Mouse (Mus musculus) MEL (cell line): ENCODE measurements at regions not wholly inside any gene's neighbourhood (a gene's known extent, or its start where the extent isn't known, plus 50 kb on each side); places are given as distances from the start of the nearest gene placed in this dataset.

Source experiments
- CTCF ChIP-seq, 3 experiments: IDR thresholded peaks in 2 of 3; conservative IDR thresholded peaks in 1 of 3; 2 replicates each; pipeline ENCODE4 v1.5.1; 2011 to 2012; ENCODE audit warnings: low read length in 3 of 3, low read depth in 2 of 3, mild to moderate bottlenecking in 2 of 3, improper control_type of control experiment in 1 of 3, inconsistent platforms in 1 of 3, mixed read lengths in 1 of 3, moderate library complexity in 1 of 3; ENCODE audit not compliant: control insufficient read depth in 1 of 3, insufficient read depth in 1 of 3, poor library complexity in 1 of 3, severe bottlenecking in 1 of 3
- EP300 ChIP-seq, 2 experiments: IDR thresholded peaks; 2 replicates each; pipeline ENCODE4 v1.6.1; 2011; ENCODE audit warnings: improper control_type of control experiment in 2 of 2, low read length in 2 of 2, low read depth in 1 of 2, mild to moderate bottlenecking in 1 of 2
- MEF2A ChIP-seq: IDR thresholded peaks from 2 replicates; pipeline ENCODE4 v1.6.1; 2014; ENCODE audit warnings: low read depth, mild to moderate bottlenecking, inconsistent platforms, low read length, improper control_type of control experiment; ENCODE audit not compliant: poor library complexity, insufficient replicate concordance, severe bottlenecking; ENCODE audit errors: extremely low read depth
- MYB ChIP-seq: IDR thresholded peaks from 2 replicates; pipeline ENCODE4 v1.6.1; 2011; ENCODE audit warnings: mild to moderate bottlenecking, low read depth, low read length, improper control_type of control experiment
- POLR2A ChIP-seq, 2 experiments: IDR thresholded peaks; 2 replicates each; pipeline ENCODE4 v1.6.1; 2011 to 2012; ENCODE audit warnings: low read length in 2 of 2, mild to moderate bottlenecking in 2 of 2, control low read depth in 1 of 2, improper control_type of control experiment in 1 of 2, low read depth in 1 of 2, moderate library complexity in 1 of 2; ENCODE audit not compliant: control insufficient read depth in 1 of 2, insufficient read depth in 1 of 2, poor library complexity in 1 of 2
- RAD21 ChIP-seq: IDR thresholded peaks from 2 replicates; pipeline ENCODE4 v1.6.1; 2011; ENCODE audit warnings: mild to moderate bottlenecking, low read depth, low read length, improper control_type of control experiment
- TAL1 ChIP-seq: IDR thresholded peaks from 2 replicates; pipeline ENCODE4 v1.6.1; 2012; ENCODE audit warnings: mild to moderate bottlenecking, inconsistent platforms, low read length, moderate library complexity, mixed read lengths
- TCF12 ChIP-seq: IDR thresholded peaks from 2 replicates; pipeline ENCODE4 v1.6.1; 2014; ENCODE audit warnings: low read depth, mild to moderate bottlenecking, inconsistent platforms, low read length, improper control_type of control experiment, moderate library complexity
- USF2 ChIP-seq, 2 experiments: IDR thresholded peaks; 2 replicates each; pipeline ENCODE4 v1.6.1; 2011 to 2012; ENCODE audit warnings: improper control_type of control experiment in 2 of 2, low read length in 2 of 2, borderline replicate concordance in 1 of 2, inconsistent platforms in 1 of 2, low read depth in 1 of 2, mild to moderate bottlenecking in 1 of 2; ENCODE audit not compliant: insufficient read depth in 1 of 2
- ZC3H11A ChIP-seq: IDR thresholded peaks from 2 replicates; pipeline ENCODE4 v1.6.1; 2012; ENCODE audit warnings: low read depth, mild to moderate bottlenecking, inconsistent platforms, low read length, improper control_type of control experiment

DNA sequence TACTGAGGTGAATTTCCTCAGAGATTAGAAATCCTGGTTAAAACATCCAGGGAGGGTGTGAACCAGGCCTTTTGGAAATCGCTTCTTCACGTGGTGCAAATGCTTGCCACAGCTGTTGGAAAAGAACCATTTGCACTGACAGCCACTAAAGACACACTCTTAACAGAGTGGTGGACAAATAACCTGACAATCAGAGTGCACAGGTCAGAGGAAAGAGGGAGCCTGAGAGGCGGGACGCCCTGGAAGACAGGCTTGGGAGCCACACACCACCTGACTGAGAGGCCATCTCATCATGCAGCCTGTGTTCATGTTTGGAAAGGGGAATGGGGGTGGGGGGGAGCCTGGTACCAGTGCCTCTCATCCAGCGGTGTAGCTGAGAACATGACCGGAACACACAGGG lies 87.0 kb upstream of the Gm11983 start:
- TF ChIP-seq USF2 (IDR thresholded peaks at IDR 0.05; ENCODE audit: borderline replicate concordance in 1 of 2, insufficient read depth in 1 of 2, low read depth in 1 of 2, low read length in 2 of 2), result no peak
- TF ChIP-seq ZC3H11A, result no peak
- TF ChIP-seq MEF2A, result no peak
- TF ChIP-seq MYB, result no peak
- no peak for TF ChIP-seq CTCF (IDR thresholded peaks at IDR 0.05 in 2 of 3, conservative IDR thresholded peaks at IDR 0.05 in 1 of 3; ENCODE audit: control insufficient read depth in 1 of 3, insufficient read depth in 1 of 3, low read depth in 2 of 3, low read length in 3 of 3, poor library complexity in 1 of 3, severe bottlenecking in 1 of 3)
- TF ChIP-seq EP300 (IDR thresholded peaks at IDR 0.05; ENCODE audit: low read depth in 1 of 2, low read length in 2 of 2), result no peak
- no peak for TF ChIP-seq TAL1
- TF ChIP-seq POLR2A (IDR thresholded peaks at IDR 0.05; ENCODE audit: control insufficient read depth in 1 of 2, insufficient read depth in 1 of 2, low read depth in 1 of 2, low read length in 2 of 2, poor library complexity in 1 of 2), result no peak
- no peak for TF ChIP-seq RAD21
- TF ChIP-seq TCF12, result no peak
